Mouse (Mus musculus): ENCODE data around the gene Gm18596. TPM values are rescaled to one million over a fixed set of nuclear protein-coding genes. Genes with fewer than 3 reads are reported as not detected.
"Not testable (repeated sequence)": the region's sequence is repeated elsewhere in the genome, so short reads cannot be mapped to it uniquely, and the experiment has no call there.

The Gm18596 gene
- polyA plus RNA-seq, 1 experiment from 2014 or later: not detected

DNA sequence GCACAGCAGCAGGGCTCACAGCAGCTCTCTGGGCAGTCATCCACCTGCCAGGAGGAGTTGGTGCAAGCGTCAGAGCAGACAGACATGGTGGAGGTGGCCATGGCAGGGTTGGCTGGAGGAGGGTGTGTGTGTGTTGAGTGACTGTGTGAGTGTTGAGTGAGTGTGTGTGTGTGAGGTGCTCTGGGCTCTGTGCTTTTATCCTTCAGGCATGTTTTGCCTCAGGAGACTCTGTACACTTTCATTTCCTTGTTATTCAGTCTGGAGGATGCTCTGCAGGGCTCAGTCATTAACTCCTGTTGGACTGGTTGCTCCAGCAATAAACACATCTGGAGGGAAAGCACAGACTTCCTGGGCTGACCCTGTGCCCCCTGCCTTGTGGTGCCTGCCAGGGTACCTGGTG is 8.8 kb upstream of the Gm18596 start, which contains the start of gene Gm9736:
Gene Gm9736, minus strand, starts transcription at position 101 of the 400 bp plus-strand sequence.
- H3K9me3 ChIP-seq (replicated peaks); H3K4me2 ChIP-seq; H3K9ac ChIP-seq; H3K27me3 ChIP-seq; H3K4me3 ChIP-seq (replicated peaks); ATAC-seq (replicated peaks; ENCODE audit: low FRiP score); H3K27ac ChIP-seq; H3K4me1 ChIP-seq; H3K36me3 ChIP-seq: not testable (repeated sequence)
- WGBS: 70% methylated on average over 1 of the region's 1 CpGs

GRCm38 (mm10) chr10:77750686-77751085 is 8.2 kb upstream of the Gm18596 start:
- H3K27me3 ChIP-seq; H3K4me1 ChIP-seq; H3K9ac ChIP-seq; H3K4me2 ChIP-seq; H3K4me3 ChIP-seq (replicated peaks); ATAC-seq (replicated peaks; ENCODE audit: low FRiP score); H3K9me3 ChIP-seq (replicated peaks); H3K36me3 ChIP-seq; H3K27ac ChIP-seq: not testable (repeated sequence)
- WGBS: 88% methylated on average over 1 of the region's 1 CpGs

- no peaks in the 10 kb centered on the region for H3K36me3 ChIP-seq
- H3K9ac ChIP-seq: no peak overlapping the region
- H3K27me3 ChIP-seq: no peaks in the 10 kb centered on the region
- H3K4me3 ChIP-seq (replicated peaks): no peak overlapping the region
- H3K27ac ChIP-seq: no peak overlapping the region
- H3K9me3 ChIP-seq (replicated peaks): no peaks in the 10 kb centered on the region; the same call in 1 of the 2 replicates
- H3K4me1 ChIP-seq: no peaks in the 10 kb centered on the region
- 81% methylated on average over 4 of the region's 4 CpGs for WGBS
- no peak overlapping the region for H3K4me2 ChIP-seq
- ATAC-seq (replicated peaks; ENCODE audit: low FRiP score): no peak
Measured at GRCm38 (mm10) chr10:77738929-77739328, 3.5 kb downstream of the Gm18596 start.

GRCm38 (mm10) chr10:77735928-77736327 is 6.5 kb downstream of the Gm18596 start:
- no peak overlapping the region for H3K4me3 ChIP-seq (replicated peaks)
- no peak overlapping the region for H3K27ac ChIP-seq
- no peaks in the 10 kb centered on the region for H3K36me3 ChIP-seq
- H3K4me1 ChIP-seq: no peaks in the 10 kb centered on the region
- H3K9ac ChIP-seq: no peak overlapping the region
- no peak overlapping the region for H3K4me2 ChIP-seq
- H3K27me3 ChIP-seq: no peaks in the 10 kb centered on the region
- no peaks in the 10 kb centered on the region; the same call in 1 of the 2 replicates for H3K9me3 ChIP-seq (replicated peaks)
- ATAC-seq (replicated peaks; ENCODE audit: low FRiP score): no peak
- WGBS: 97% methylated on average over 1 of the region's 1 CpGs

- no peaks in the 10 kb centered on the region for H3K36me3 ChIP-seq
- H3K9me3 ChIP-seq (replicated peaks): no peaks in the 10 kb centered on the region
- no peak overlapping the region for H3K4me3 ChIP-seq (replicated peaks)
- ATAC-seq (replicated peaks; ENCODE audit: low FRiP score): no peak
- no peak overlapping the region for H3K4me2 ChIP-seq
- H3K27ac ChIP-seq: no peak overlapping the region
- WGBS: 47% methylated on average over 4 of the region's 4 CpGs
- no peak overlapping the region for H3K9ac ChIP-seq
- no peaks in the 10 kb centered on the region for H3K27me3 ChIP-seq
- H3K4me1 ChIP-seq: no peaks in the 10 kb centered on the region
Measured at GRCm38 (mm10) chr10:77729241-77729640, 13.2 kb downstream of the Gm18596 start.

DNA sequence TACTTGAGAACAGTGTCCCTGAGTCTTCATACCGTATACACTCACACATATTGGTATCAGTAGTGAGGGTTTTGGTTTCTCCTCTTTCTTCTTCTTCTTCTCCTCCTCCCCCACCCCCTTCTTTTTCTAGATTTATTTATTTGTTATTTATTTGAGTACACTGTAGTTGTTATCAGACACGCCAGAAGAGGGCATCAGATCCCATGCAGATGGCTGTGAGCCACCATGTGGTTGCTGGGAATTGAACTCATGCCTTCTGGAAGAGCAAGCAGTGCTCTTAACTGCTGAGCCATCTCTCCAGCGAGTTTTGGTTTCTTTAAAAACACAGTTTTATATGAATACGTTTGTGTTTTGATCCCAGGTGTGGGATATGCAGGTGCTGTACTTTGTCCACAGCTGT is 14.2 kb downstream of the Gm18596 start:
- no peak overlapping the region for H3K4me3 ChIP-seq (replicated peaks)
- H3K4me2 ChIP-seq: no peak overlapping the region
- no peaks in the 10 kb centered on the region for H3K27me3 ChIP-seq
- H3K4me1 ChIP-seq: no peaks in the 10 kb centered on the region
- H3K9ac ChIP-seq: no peak overlapping the region
- no peaks in the 10 kb centered on the region for H3K36me3 ChIP-seq
- WGBS: 65% methylated on average over 4 of the region's 4 CpGs
- no peak for ATAC-seq (replicated peaks; ENCODE audit: low FRiP score)
- H3K9me3 ChIP-seq (replicated peaks): no peaks in the 10 kb centered on the region
- no peak overlapping the region for H3K27ac ChIP-seq

DNA sequence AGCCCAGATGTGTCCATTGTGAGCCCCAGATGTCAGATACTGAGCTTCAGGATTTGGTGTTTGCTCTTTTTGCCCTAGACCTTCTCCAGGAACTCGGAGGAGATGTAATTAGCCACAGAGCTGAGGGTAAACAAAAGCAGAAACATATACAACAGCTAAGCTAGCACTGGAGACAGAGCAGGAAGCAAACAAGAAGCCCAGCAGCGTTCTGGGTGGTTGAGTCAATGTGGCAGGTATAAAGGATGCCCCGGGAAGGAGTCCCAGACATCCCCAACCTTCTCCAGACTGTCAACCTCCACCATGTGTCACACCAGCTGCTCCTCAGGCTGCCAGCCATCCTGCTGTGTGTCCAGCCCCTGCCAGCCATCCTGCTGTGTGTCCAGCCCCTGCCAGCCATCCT is 16.3 kb downstream of the Gm18596 start, which contains the start of gene Gm10100:
Gene Gm10100, plus strand, starts transcription at position 301 of the 400 bp plus-strand sequence.
- Histone ChIP-seq H3K27me3 (no peaks in the 10 kb centered on the region), H3K27ac (no peak within 1 kb of the TSS), H3K4me3 (replicated peaks) (no peak within 1 kb of the TSS), H3K4me2 (no peak within 1 kb of the TSS), H3K9ac (no peak within 1 kb of the TSS), H3K36me3 (no peaks in the 10 kb centered on the region), H3K4me1 (no peaks in the 10 kb centered on the region), H3K9me3 (replicated peaks) (no peaks in the 10 kb centered on the region)
- 49% methylated on average over 3 of the region's 3 CpGs for WGBS
- no peak for ATAC-seq (replicated peaks; ENCODE audit: low FRiP score)

- 81% methylated on average over 8 of the region's 8 CpGs for WGBS
- H3K4me1 ChIP-seq: no peaks in the 10 kb centered on the region
- no peak overlapping the region for H3K9ac ChIP-seq
- H3K36me3 ChIP-seq: no peaks in the 10 kb centered on the region
- no peak overlapping the region for H3K4me2 ChIP-seq
- H3K27ac ChIP-seq: no peak overlapping the region
- H3K27me3 ChIP-seq: no peaks in the 10 kb centered on the region
- ATAC-seq (replicated peaks; ENCODE audit: low FRiP score): no peak
- no peaks in the 10 kb centered on the region for H3K9me3 ChIP-seq (replicated peaks)
- no peak overlapping the region for H3K4me3 ChIP-seq (replicated peaks)
Measured at GRCm38 (mm10) chr10:77724855-77725254, 17.6 kb downstream of the Gm18596 start.

DNA sequence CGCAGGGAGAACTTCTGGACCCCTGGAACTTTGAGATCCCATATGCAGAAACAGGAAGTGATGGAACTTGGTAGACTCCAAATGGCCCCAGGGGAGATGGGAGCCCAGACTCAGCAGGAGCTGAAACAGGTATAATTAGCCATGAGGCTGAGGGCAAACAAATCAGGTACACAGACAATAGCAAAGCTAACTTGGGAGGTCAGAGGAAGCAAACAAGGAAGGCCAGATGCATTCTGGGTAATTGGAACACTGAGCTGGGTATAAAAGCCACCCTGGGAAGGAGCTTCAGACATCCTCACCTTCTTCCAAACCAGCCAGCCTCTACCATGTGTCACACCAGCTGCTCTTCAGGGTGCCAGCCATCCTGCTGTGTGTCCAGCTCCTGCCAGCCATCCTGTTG is 22.1 kb downstream of the Gm18596 start, which contains the start of gene Krtap12-1:
Gene Krtap12-1, plus strand, starts transcription at position 301 of the 400 bp plus-strand sequence.
- not testable (repeated sequence) for ATAC-seq (replicated peaks; ENCODE audit: low FRiP score); H3K4me3 ChIP-seq (replicated peaks); H3K9ac ChIP-seq; H3K36me3 ChIP-seq; H3K4me1 ChIP-seq; H3K27me3 ChIP-seq; H3K27ac ChIP-seq; H3K9me3 ChIP-seq (replicated peaks); H3K4me2 ChIP-seq
- 78% methylated on average over 1 of the region's 1 CpGs for WGBS

GRCm38 (mm10) chr10:77715507-77715906 is 26.9 kb downstream of the Gm18596 start, which contains the start of gene Gm10142:
Gene Gm10142, plus strand, starts transcription at chr10:77715807.
- ATAC-seq (replicated peaks; ENCODE audit: low FRiP score): no peak
- Histone ChIP-seq H3K4me3 (replicated peaks) (no peak within 1 kb of the TSS), H3K4me2 (no peak within 1 kb of the TSS), H3K27me3 (no peaks in the 10 kb centered on the region), H3K36me3 (no peaks in the 10 kb centered on the region), H3K9ac (no peak within 1 kb of the TSS), H3K4me1 (no peaks in the 10 kb centered on the region), H3K9me3 (replicated peaks) (no peaks in the 10 kb centered on the region), H3K27ac (no peak within 1 kb of the TSS)
- 80% methylated on average over 1 of the region's 1 CpGs for WGBS

- Histone ChIP-seq H3K27me3 (no peaks in the 10 kb centered on the region), H3K9me3 (replicated peaks) (no peaks in the 10 kb centered on the region), H3K9ac (no peak overlapping the region), H3K4me3 (replicated peaks) (no peak overlapping the region), H3K27ac (no peak overlapping the region), H3K4me1 (no peaks in the 10 kb centered on the region), H3K4me2 (no peak overlapping the region), H3K36me3 (no peaks in the 10 kb centered on the region)
- ATAC-seq (replicated peaks; ENCODE audit: low FRiP score): no peak
- WGBS: 55% methylated on average over 4 of the region's 4 CpGs
Measured at GRCm38 (mm10) chr10:77713734-77714133, 28.7 kb downstream of the Gm18596 start.

DNA sequence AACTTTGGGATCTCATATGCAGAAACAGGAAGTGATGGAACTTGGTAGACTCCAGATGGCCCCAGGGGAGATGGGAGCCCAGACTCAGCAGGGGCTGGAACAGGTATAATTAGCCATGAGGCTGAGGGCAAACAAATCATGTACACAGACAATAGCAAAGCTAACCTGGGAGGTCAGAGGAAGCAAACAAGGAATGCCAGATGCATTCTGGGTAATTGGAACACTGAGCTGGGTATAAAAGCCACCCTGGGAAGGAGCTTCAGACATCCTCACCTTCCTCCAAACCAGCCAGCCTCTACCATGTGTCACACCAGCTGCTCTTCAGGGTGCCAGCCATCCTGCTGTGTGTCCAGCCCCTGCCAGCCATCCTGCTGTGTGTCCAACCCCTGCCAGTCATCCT is 31.3 kb downstream of the Gm18596 start, which contains the start of gene Gm10024:
Gene Gm10024, plus strand, starts transcription at position 301 of the 400 bp plus-strand sequence.
- not testable (repeated sequence) for H3K4me3 ChIP-seq (replicated peaks); H3K27me3 ChIP-seq; H3K4me1 ChIP-seq; H3K9me3 ChIP-seq (replicated peaks); H3K36me3 ChIP-seq; H3K27ac ChIP-seq; H3K9ac ChIP-seq; ATAC-seq (replicated peaks; ENCODE audit: low FRiP score); H3K4me2 ChIP-seq

- no peak overlapping the region for H3K4me3 ChIP-seq (replicated peaks)
- WGBS: 77% methylated on average over 3 of the region's 3 CpGs
- no peaks in the 10 kb centered on the region for H3K27me3 ChIP-seq
- H3K36me3 ChIP-seq: no peaks in the 10 kb centered on the region
- H3K9ac ChIP-seq: no peak overlapping the region
- H3K4me2 ChIP-seq: no peak overlapping the region
- no peak for ATAC-seq (replicated peaks; ENCODE audit: low FRiP score)
- peaks cover 8% of the 10 kb centered on the region; the same call in 1 of the 2 replicates for H3K9me3 ChIP-seq (replicated peaks)
- H3K27ac ChIP-seq: no peak overlapping the region
- no peaks in the 10 kb centered on the region for H3K4me1 ChIP-seq
Measured at GRCm38 (mm10) chr10:77709831-77710230, 32.6 kb downstream of the Gm18596 start.

All from kidney, embryonic 15.5 days (tissue).